Mouse (Mus musculus): ENCODE data around the gene Olfr420. TPM values are rescaled to one million over a fixed set of nuclear protein-coding genes. Genes with fewer than 3 reads are reported as not detected.

Gene Olfr420
- polyA plus RNA-seq (2021), result not detected

- H3K27me3 ChIP-seq, result no peaks in the 10 kb centered on the region
- POLR2A ChIA-PET, result no interaction called here
- DNase-seq (ENCODE audit: low read depth, low spot score) (no peak), ATAC-seq (no peak)
- TF ChIP-seq CTCF (IDR thresholded peaks at IDR 0.05), result no peak
- CTCF ChIA-PET, result no interaction called here
- in situ Hi-C loops (cut with MboI; ENCODE audit: low pct_unique_long_range_greater_than_20kb), result no loop called here
Measured at GRCm38 (mm10) chr1:174155333-174155732, at the start of gene Olfr420. TSS of gene Olfr420 (plus strand) at chr1:174155633.

GRCm38 (mm10) chr1:174121062-174121461 lies 34.4 kb upstream of the Olfr420 start, which contains the start of gene Olfr231:
TSS of gene Olfr231 (minus strand) at chr1:174121162.
- H3K27me3 ChIP-seq, result peaks cover 4% of the 10 kb centered on the region
- ChIA-PET POLR2A (no interaction called here), CTCF (no interaction called here)
- ATAC-seq, result no peak
- TF ChIP-seq CTCF (IDR thresholded peaks at IDR 0.05), result no peak
- DNase-seq (ENCODE audit: low read depth, low spot score), result no peak
- in situ Hi-C loops (cut with MboI; ENCODE audit: low pct_unique_long_range_greater_than_20kb), result no loop called here

- ChIA-PET POLR2A (no interaction called here), CTCF (interaction anchor here (1.0 kb wide), 1 partner anchor 28 kb away, joined by 3 read pairs; no protein-coding TSS in a partner anchor)
- no peak for ATAC-seq
- H3K27me3 ChIP-seq, result no peaks in the 10 kb centered on the region
- no peak for DNase-seq (ENCODE audit: low read depth, low spot score)
- no peak for TF ChIP-seq CTCF (IDR thresholded peaks at IDR 0.05)
- in situ Hi-C loops (cut with MboI; ENCODE audit: low pct_unique_long_range_greater_than_20kb), result no loop called here
Measured at GRCm38 (mm10) chr1:174131217-174131616, 24.2 kb upstream of the Olfr420 start, which contains the start of gene Olfr424. TSS of gene Olfr424 (plus strand) at chr1:174131517.

GRCm38 (mm10) chr1:174131999-174132398 lies 23.4 kb upstream of the Olfr420 start:
- no peak for TF ChIP-seq CTCF (IDR thresholded peaks at IDR 0.05)
- no peaks in the 10 kb centered on the region for H3K27me3 ChIP-seq
- DNase-seq (ENCODE audit: low read depth, low spot score), result no peak
- no peak for ATAC-seq
- ChIA-PET CTCF (interaction anchor here (1.0 kb wide), 1 partner anchor 28 kb away, joined by 3 read pairs; no protein-coding TSS in a partner anchor), POLR2A (no interaction called here)
- in situ Hi-C loops (cut with MboI; ENCODE audit: low pct_unique_long_range_greater_than_20kb), result no loop called here

GRCm38 (mm10) chr1:174141384-174141783 lies 14.0 kb upstream of the Olfr420 start:
- CTCF ChIA-PET, result interaction anchor here (1.0 kb wide), 1 partner anchor 20 kb away, joined by 3 read pairs; no protein-coding TSS in a partner anchor
- H3K27me3 ChIP-seq, result no peaks in the 10 kb centered on the region
- no peak for TF ChIP-seq CTCF (IDR thresholded peaks at IDR 0.05)
- DNase-seq (ENCODE audit: low read depth, low spot score) (no peak), ATAC-seq (no peak)
- POLR2A ChIA-PET, result no interaction called here
- in situ Hi-C loops (cut with MboI; ENCODE audit: low pct_unique_long_range_greater_than_20kb), result no loop called here

- ChIA-PET CTCF (no interaction called here), POLR2A (no interaction called here)
- ATAC-seq, result no peak
- H3K27me3 ChIP-seq, result no peaks in the 10 kb centered on the region
- DNase-seq (ENCODE audit: low read depth, low spot score), result no peak
- in situ Hi-C loops (cut with MboI; ENCODE audit: low pct_unique_long_range_greater_than_20kb), result no loop called here
- no peak for TF ChIP-seq CTCF (IDR thresholded peaks at IDR 0.05)
Measured at GRCm38 (mm10) chr1:174146696-174147095, 8.7 kb upstream of the Olfr420 start.

GRCm38 (mm10) chr1:174149289-174149688 lies 6.1 kb upstream of the Olfr420 start:
- in situ Hi-C loops (cut with MboI; ENCODE audit: low pct_unique_long_range_greater_than_20kb), result no loop called here
- DNase-seq (ENCODE audit: low read depth, low spot score), result no peak
- H3K27me3 ChIP-seq, result no peaks in the 10 kb centered on the region
- ChIA-PET POLR2A (no interaction called here), CTCF (no interaction called here)
- no peak for ATAC-seq
- no peak for TF ChIP-seq CTCF (IDR thresholded peaks at IDR 0.05)

GRCm38 (mm10) chr1:174157622-174158021 lies 2.2 kb downstream of the Olfr420 start:
- TF ChIP-seq CTCF (IDR thresholded peaks at IDR 0.05), result no peak
- in situ Hi-C loops (cut with MboI; ENCODE audit: low pct_unique_long_range_greater_than_20kb), result no loop called here
- no peaks in the 10 kb centered on the region for H3K27me3 ChIP-seq
- ATAC-seq (no peak), DNase-seq (ENCODE audit: low read depth, low spot score) (no peak)
- ChIA-PET POLR2A (no interaction called here), CTCF (no interaction called here)

- DNase-seq (ENCODE audit: low read depth, low spot score), result no peak
- ChIA-PET CTCF (no interaction called here), POLR2A (no interaction called here)
- in situ Hi-C loops (cut with MboI; ENCODE audit: low pct_unique_long_range_greater_than_20kb), result no loop called here
- no peaks in the 10 kb centered on the region for H3K27me3 ChIP-seq
- no peak for TF ChIP-seq CTCF (IDR thresholded peaks at IDR 0.05)
- ATAC-seq, result no peak
Measured at GRCm38 (mm10) chr1:174158512-174158911, 3.1 kb downstream of the Olfr420 start.

- in situ Hi-C loops (cut with MboI; ENCODE audit: low pct_unique_long_range_greater_than_20kb), result no loop called here
- CTCF ChIA-PET, result no interaction called here
- ATAC-seq, result no peak
- POLR2A ChIA-PET, result no interaction called here
- H3K27me3 ChIP-seq, result no peaks in the 10 kb centered on the region
- no peak for TF ChIP-seq CTCF (IDR thresholded peaks at IDR 0.05)
- no peak for DNase-seq (ENCODE audit: low read depth, low spot score)
Measured at GRCm38 (mm10) chr1:174159095-174159494, 3.7 kb downstream of the Olfr420 start.

GRCm38 (mm10) chr1:174169024-174169423 lies 13.6 kb downstream of the Olfr420 start:
- in situ Hi-C loops (cut with MboI; ENCODE audit: low pct_unique_long_range_greater_than_20kb), result no loop called here
- ChIA-PET CTCF (interaction anchor here (1.1 kb wide), 1 partner anchor 15 kb away, joined by 3 read pairs; no protein-coding TSS in a partner anchor), POLR2A (no interaction called here)
- no peak for TF ChIP-seq CTCF (IDR thresholded peaks at IDR 0.05)
- H3K27me3 ChIP-seq, result no peaks in the 10 kb centered on the region
- ATAC-seq (no peak), DNase-seq (ENCODE audit: low read depth, low spot score) (no peak)

Data from Patski (cell line).